Mouse (Mus musculus): ENCODE results near the gene Fga.

DNA sequence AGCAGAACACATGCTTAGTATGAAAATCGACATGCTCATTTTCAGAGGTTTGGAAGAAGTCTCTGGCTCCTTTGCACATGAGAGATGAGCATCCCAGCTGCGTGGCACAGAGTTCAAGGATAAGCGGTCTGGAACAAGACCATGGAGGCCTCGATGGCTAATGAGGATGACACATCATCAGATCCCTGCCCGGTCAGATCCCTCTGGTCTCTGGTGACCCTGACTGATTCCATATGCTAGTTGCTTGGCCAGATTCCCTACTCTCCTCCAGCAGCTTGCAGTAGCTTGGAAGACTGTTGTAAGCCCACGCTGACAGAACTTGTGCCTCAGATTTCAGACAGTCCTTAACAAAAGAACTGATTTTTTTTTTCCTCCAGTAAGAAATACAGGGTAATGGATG lies 45.1 kb upstream of the Fga start:
- TF ChIP-seq CTCF (IDR thresholded peaks at IDR 0.05; ENCODE audit: insufficient read depth, low read length) = no peak
- TF ChIP-seq POLR2A (IDR thresholded peaks at IDR 0.05; ENCODE audit: borderline replicate concordance, extremely low read depth, low read depth, low read length) = no peak

Data from lung, adult 2 months (tissue).